Mouse (Mus musculus) liver, embryonic 14.5 days (tissue): ENCODE results near the gene H2-DMa.

ENCODE experiments used
- CTCF ChIP-seq: IDR thresholded peaks from 2 replicates; pipeline ENCODE4 v1.5.1; 2016; ENCODE audit warnings: antibody characterized with exemption, low read depth, control low read depth
- EP300 ChIP-seq: IDR thresholded peaks from 2 replicates; pipeline ENCODE4 v1.6.1; 2016; ENCODE audit warnings: antibody characterized with exemption, low read depth

GRCm38 (mm10) chr17:34122188-34122984, 3.0 kb downstream of the H2-DMa start, which contains the start of gene Brd2:
- no peak for TF ChIP-seq CTCF
- TF ChIP-seq EP300: no peak; the same call in 1 of the 2 replicates
